Mouse (Mus musculus): ENCODE measurements around the gene Notch3.
"Not testable (repeated sequence)": the region's sequence is repeated elsewhere in the genome, so short reads cannot be mapped to it uniquely, and the experiment has no call there.

- TF ChIP-seq CTCF (IDR thresholded peaks at IDR 0.05; ENCODE audit: extremely low read depth, insufficient read depth, low read length), result not testable (repeated sequence)
- 0 out of 2 replicates have a peak, but pooled peaks have one; percentile 21 for TF ChIP-seq POLR2A (IDR thresholded peaks at IDR 0.05; ENCODE audit: extremely low read depth, insufficient read depth, low read length)
Measured at GRCm38 (mm10) chr17:32091364-32092240, 75.0 kb downstream of the Notch3 start.

All from cortical plate, adult 2 months (tissue).